Mouse (Mus musculus): ENCODE results near the gene Vps13a. TPM values are rescaled to one million over a fixed set of nuclear protein-coding genes. Genes with fewer than 3 reads are reported as not detected.
"Not testable (repeated sequence)": the region's sequence is repeated elsewhere in the genome, so short reads cannot be mapped to it uniquely, and the experiment has no call there.

Gene Vps13a
- total RNA-seq, 2 experiments from 2014 or later: 22.5 to 26.2 TPM

- no peak for DNase-seq
- intact Hi-C loops (cut with DNase I): no loop called here
- H3K4me3 ChIP-seq: peak overlapping the region; percentile 82
- no peak for TF ChIP-seq CTCF (IDR thresholded peaks at IDR 0.05)
- peak overlapping the region; percentile 72 for H3K27ac ChIP-seq
Observed at GRCm38 (mm10) chr19:16781406-16782019, 780 bp upstream of the Vps13a start.

GRCm38 (mm10) chr19:16780251-16780783 lies 416 bp downstream of the Vps13a start:
- peak; percentile 73 for DNase-seq
- Histone ChIP-seq H3K4me3 (peak overlapping the region; percentile 82), H3K27ac (peak overlapping the region; percentile 95)
- intact Hi-C loops (cut with DNase I): no loop called here
- TF ChIP-seq CTCF (IDR thresholded peaks at IDR 0.05): no peak

- H3K27ac ChIP-seq: peak overlapping the region; percentile 95
- no peak for DNase-seq
- TF ChIP-seq CTCF (IDR thresholded peaks at IDR 0.05): no peak
- peak overlapping the region; percentile 82 for H3K4me3 ChIP-seq
- intact Hi-C loops (cut with DNase I): no loop called here
Observed at GRCm38 (mm10) chr19:16779786-16780185, 947 bp downstream of the Vps13a start.

- Histone ChIP-seq H3K4me3 (peak overlapping the region; percentile 82; the same call in 1 of the 2 replicates), H3K27ac (0 out of 2 replicates have a peak overlapping the region, but pooled peaks have one; percentile 16)
- peak; percentile 30 for DNase-seq
- intact Hi-C loops (cut with DNase I): no loop called here
- TF ChIP-seq CTCF (IDR thresholded peaks at IDR 0.05): no peak
Observed at GRCm38 (mm10) chr19:16779281-16779680, 1.5 kb downstream of the Vps13a start.

GRCm38 (mm10) chr19:16778578-16778977 lies 2.2 kb downstream of the Vps13a start:
- intact Hi-C loops (cut with DNase I): no loop called here
- no peak overlapping the region for H3K4me3 ChIP-seq
- H3K27ac ChIP-seq: no peak overlapping the region
- no peak for TF ChIP-seq CTCF (IDR thresholded peaks at IDR 0.05)
- no peak for DNase-seq

GRCm38 (mm10) chr19:16777901-16778300 lies 2.8 kb downstream of the Vps13a start:
- intact Hi-C loops (cut with DNase I): no loop called here
- TF ChIP-seq CTCF (IDR thresholded peaks at IDR 0.05): no peak

GRCm38 (mm10) chr19:16777391-16777790 lies 3.3 kb downstream of the Vps13a start:
- intact Hi-C loops (cut with DNase I); DNase-seq; H3K27ac ChIP-seq; H3K4me3 ChIP-seq: not testable (repeated sequence)

More at GRCm38 (mm10) chr19:16777901-16778300, 2.8 kb downstream of the Vps13a start:
- DNase-seq: no peak
- H3K4me3 ChIP-seq: no peak overlapping the region
- H3K27ac ChIP-seq: no peak overlapping the region

- intact Hi-C loops (cut with DNase I): no loop called here
- H3K4me3 ChIP-seq: no peak overlapping the region
- TF ChIP-seq CTCF (IDR thresholded peaks at IDR 0.05): no peak
Observed at GRCm38 (mm10) chr19:16773237-16774016, 7.3 kb downstream of the Vps13a start.

GRCm38 (mm10) chr19:16767407-16767806 lies 13.3 kb downstream of the Vps13a start:
- intact Hi-C loops (cut with DNase I): no loop called here
- Histone ChIP-seq H3K27ac (no peak overlapping the region), H3K4me3 (no peak overlapping the region)
- no peak for TF ChIP-seq CTCF (IDR thresholded peaks at IDR 0.05)
- no peak for DNase-seq

More at GRCm38 (mm10) chr19:16773237-16774016, 7.3 kb downstream of the Vps13a start:
- no peak for DNase-seq
- no peak overlapping the region for H3K27ac ChIP-seq

GRCm38 (mm10) chr19:16757439-16757838 lies 23.3 kb downstream of the Vps13a start:
- DNase-seq; H3K27ac ChIP-seq; H3K4me3 ChIP-seq; intact Hi-C loops (cut with DNase I): not testable (repeated sequence)

GRCm38 (mm10) chr19:16755854-16756253 lies 24.9 kb downstream of the Vps13a start:
- intact Hi-C loops (cut with DNase I): no loop called here
- no peak for DNase-seq
- H3K27ac ChIP-seq: no peak overlapping the region
- peak; percentile 29; the same call in 1 of the 2 replicates for TF ChIP-seq CTCF (IDR thresholded peaks at IDR 0.05)
- H3K4me3 ChIP-seq: no peak overlapping the region

GRCm38 (mm10) chr19:16755226-16755625 lies 25.5 kb downstream of the Vps13a start:
- intact Hi-C loops (cut with DNase I): no loop called here
- no peak for TF ChIP-seq CTCF (IDR thresholded peaks at IDR 0.05)

GRCm38 (mm10) chr19:16753151-16753550 lies 27.6 kb downstream of the Vps13a start:
- intact Hi-C loops (cut with DNase I): no loop called here
- no peak for TF ChIP-seq CTCF (IDR thresholded peaks at IDR 0.05)

More at GRCm38 (mm10) chr19:16755226-16755625, 25.5 kb downstream of the Vps13a start:
- Histone ChIP-seq H3K27ac (no peak overlapping the region), H3K4me3 (no peak overlapping the region)
- no peak for DNase-seq

More at GRCm38 (mm10) chr19:16753151-16753550, 27.6 kb downstream of the Vps13a start:
- no peak overlapping the region for H3K27ac ChIP-seq
- no peak for DNase-seq
- no peak overlapping the region for H3K4me3 ChIP-seq
